Mouse (Mus musculus): ENCODE results near the gene Myof. TPM values are rescaled to one million over a fixed set of nuclear protein-coding genes. Genes with fewer than 3 reads are reported as not detected.

The Myof gene
- total RNA-seq, 4 experiments from 2014 or later = 6.2 to 9.0 (median 7.7) TPM

GRCm38 (mm10) chr19:38003671-38004521, 39.5 kb downstream of the Myof start:
- no peak for DNase-seq (ENCODE audit: low spot score)

GRCm38 (mm10) chr19:38002816-38003215, 40.6 kb downstream of the Myof start:
- no peak for DNase-seq (ENCODE audit: low spot score)

- no peak for DNase-seq (ENCODE audit: low spot score)
Measured at GRCm38 (mm10) chr19:38000990-38001389, 42.4 kb downstream of the Myof start.

- DNase-seq (ENCODE audit: low spot score) = no peak
Measured at GRCm38 (mm10) chr19:37999941-38000340, 43.4 kb downstream of the Myof start.

GRCm38 (mm10) chr19:37994301-37994700, 49.1 kb downstream of the Myof start:
- DNase-seq (ENCODE audit: low spot score) = no peak

DNA sequence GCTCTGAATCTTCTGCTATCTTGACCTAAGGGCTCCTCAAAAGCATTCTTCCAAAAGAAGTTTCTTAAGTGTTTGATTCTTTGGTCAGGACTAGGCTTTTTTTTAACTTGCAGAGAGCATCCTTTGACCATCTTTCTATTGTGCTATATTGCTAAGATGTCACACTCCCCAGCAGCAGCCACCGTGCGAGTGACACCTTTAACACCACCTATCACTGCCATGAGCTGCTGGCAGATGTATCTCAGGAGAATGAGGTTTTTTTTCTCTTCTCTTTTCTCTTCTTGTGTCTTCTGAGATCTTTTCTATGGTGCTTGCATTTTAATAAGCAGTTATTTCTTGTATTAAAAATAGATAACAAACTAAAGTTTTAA, 51.2 kb downstream of the Myof start:
- DNase-seq (ENCODE audit: low spot score) = no peak

GRCm38 (mm10) chr19:37991399-37992183, 51.8 kb downstream of the Myof start:
- DNase-seq (ENCODE audit: low spot score) = peak; percentile 53

- DNase-seq (ENCODE audit: low spot score) = no peak
Measured at GRCm38 (mm10) chr19:37989971-37990370, 53.4 kb downstream of the Myof start.

DNA sequence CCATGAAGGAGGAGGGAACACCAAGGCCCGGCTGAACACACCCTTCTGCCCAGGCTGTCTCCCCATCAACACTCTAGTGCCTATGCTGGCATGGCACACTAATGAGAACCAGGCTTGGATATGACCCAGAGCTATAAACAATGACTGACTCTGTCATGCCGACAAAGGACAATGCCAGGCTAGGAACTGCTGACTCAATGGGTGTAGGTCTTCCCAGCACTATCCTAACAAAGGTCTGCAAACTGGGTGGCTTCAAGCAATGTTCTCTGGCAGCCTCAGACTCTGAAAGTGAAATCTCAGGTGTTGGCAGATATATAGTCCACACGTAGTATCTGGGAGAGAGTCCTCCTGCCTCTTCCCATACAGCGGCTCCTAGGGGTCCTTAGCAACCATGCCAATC, 55.2 kb downstream of the Myof start:
- no peak for DNase-seq (ENCODE audit: low spot score)

DNA sequence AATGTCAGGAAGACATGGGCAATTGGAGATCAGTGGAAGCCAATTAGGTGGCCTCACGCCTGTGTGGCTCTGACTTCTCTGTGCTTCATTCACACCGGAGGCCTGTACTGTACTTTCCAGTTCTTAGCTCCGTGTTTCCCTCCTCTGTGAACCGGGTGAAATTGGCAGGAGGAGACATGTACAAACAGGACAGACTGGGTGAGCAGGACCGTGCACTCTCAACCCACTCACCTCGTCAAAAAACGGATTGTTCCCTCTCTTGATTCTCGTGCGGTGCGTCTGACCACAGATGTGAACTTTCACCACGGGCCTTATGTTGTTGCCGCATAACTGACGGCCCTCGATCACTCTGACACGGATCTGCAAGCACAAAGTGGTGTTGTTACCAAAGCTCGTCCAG, 57.6 kb downstream of the Myof start:
- DNase-seq (ENCODE audit: low spot score) = no peak

DNA sequence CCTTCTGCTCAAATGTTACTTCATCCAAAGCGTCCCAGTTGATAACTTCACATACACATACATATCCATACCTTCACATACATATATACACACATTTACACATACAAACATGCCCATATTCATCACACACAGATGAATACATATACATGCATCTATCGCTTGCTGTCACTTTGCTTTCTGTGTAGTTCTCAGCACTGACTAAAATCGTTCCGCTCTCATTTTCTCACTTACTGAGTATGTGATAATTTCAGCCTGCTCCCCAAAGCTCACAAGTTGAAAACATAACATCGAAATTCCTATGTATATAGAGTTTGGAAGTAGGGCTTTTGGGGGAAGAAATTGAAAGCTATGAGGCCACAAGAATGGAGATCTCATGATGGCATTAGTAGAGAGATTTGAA, 67.4 kb downstream of the Myof start:
- no peak for DNase-seq (ENCODE audit: low spot score)

DNA sequence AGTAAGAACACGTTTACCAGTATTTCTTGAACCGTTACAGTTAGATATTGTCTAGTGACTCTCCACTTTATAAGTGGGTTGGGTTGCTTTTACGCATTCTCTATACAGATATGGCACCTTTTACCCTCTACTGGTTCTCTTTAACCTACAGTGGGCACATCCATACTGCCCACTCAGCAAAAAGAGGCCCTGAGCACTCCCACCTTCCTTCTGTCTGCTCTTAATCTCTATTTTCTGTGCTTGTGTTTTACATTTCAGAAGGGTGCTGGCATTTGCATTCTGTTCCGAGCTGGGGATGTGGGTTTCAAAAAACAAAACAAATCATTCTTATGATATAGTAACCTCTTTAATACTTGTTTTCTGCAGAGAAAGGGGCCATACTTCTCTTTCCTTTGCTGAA, 72.8 kb downstream of the Myof start:
- no peak for DNase-seq (ENCODE audit: low spot score)

GRCm38 (mm10) chr19:37970004-37970403, 73.4 kb downstream of the Myof start:
- no peak for DNase-seq (ENCODE audit: low spot score)

DNA sequence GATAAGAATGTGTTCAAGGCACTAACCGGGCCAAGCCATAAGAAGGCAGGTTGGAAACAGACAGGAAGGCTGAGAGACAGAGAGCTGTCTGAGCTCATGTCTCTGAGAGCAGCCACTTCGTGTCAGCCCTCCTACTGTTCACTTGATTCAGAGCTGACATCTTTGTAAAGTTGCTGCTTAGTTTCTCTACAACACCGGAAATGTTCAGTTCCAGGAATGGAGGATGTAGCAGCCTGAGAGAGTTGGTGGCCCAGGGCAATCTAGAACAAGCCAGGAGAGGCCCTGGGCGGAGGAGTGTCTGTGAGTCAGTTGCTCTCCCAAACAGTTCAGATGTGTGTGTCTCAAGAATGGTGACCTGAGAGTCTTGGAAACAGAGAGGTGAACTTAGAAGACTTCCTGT, 77.5 kb downstream of the Myof start:
- DNase-seq (ENCODE audit: low spot score) = no peak

- peak; percentile 7 for DNase-seq (ENCODE audit: low spot score)
Measured at GRCm38 (mm10) chr19:37963421-37963820, 80.0 kb downstream of the Myof start.

GRCm38 (mm10) chr19:37960791-37961190, 82.6 kb downstream of the Myof start:
- DNase-seq (ENCODE audit: low spot score) = no peak

DNA sequence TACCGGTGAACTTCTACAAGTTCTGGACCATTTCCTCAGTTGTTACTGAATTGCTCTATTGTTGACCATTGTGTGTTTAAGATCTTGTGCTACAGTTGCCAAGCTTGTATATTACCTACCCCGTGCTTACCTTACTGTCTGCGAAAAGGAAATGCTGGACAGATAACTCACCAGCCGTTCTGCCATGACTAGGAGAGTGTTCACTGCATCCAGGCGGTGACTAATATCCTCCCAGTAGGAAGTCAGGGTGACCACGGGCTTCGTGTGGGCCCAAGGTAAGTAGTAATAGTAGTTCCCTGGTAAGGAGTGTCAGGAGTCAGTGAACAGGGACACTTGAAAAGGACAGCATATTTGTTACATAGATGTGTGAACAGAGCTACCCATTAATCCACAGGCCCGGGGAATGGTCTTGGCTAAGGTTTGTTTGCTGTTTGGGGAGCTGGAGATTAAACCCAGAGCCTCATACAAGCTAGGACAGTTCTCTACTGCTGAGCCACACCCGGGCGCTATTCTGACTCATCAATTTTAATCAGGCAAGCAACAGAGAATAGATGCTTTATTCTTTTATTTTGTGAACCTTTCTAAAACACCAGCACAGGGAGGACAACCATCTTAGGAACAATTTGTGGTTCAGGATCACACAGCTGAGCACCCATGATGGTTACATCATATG, 83.7 kb downstream of the Myof start:
- DNase-seq (ENCODE audit: low spot score) = no peak

GRCm38 (mm10) chr19:37959076-37959475, 84.3 kb downstream of the Myof start:
- DNase-seq (ENCODE audit: low spot score) = no peak

DNA sequence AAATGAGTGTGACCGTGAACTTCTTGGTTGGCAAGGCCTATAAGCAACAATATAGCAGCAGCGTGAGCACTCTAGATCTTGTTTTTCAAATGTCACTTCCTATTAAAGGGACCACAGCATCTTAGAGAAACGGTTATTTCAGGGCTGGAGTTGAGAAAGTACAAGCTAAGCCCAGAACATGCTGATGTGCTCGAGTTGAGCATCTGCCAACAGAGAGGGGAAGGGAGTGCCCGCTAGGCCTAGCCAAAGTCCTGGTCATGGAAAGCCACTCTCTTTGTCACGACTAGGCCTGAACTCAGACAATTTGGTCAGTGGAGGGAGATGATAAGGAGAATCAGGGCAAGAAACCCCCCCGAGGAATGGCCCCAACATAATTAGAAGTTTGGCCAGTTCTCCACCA, 86.1 kb downstream of the Myof start:
- DNase-seq (ENCODE audit: low spot score) = peak; percentile 76

DNA sequence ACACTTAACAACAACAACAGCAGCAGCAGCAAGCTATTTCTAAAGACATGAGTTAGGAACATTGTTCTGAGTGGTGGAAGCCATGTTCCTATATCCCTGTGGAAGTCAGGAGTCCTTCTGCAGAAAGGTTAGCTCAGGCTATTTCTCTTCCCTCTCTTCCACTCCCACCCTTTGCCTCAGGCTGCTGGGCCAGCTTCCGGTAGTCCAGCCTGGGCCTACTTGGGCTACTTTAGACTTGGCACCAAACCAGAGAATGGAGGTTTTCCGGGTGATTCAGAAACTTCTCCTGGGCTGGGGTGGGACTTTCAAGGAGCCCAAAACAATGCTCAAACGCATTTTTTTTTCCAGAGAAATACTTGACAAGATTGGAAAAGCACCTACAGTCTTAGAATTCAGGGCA, 87.4 kb downstream of the Myof start:
- DNase-seq (ENCODE audit: low spot score) = peak; percentile 17

DNA sequence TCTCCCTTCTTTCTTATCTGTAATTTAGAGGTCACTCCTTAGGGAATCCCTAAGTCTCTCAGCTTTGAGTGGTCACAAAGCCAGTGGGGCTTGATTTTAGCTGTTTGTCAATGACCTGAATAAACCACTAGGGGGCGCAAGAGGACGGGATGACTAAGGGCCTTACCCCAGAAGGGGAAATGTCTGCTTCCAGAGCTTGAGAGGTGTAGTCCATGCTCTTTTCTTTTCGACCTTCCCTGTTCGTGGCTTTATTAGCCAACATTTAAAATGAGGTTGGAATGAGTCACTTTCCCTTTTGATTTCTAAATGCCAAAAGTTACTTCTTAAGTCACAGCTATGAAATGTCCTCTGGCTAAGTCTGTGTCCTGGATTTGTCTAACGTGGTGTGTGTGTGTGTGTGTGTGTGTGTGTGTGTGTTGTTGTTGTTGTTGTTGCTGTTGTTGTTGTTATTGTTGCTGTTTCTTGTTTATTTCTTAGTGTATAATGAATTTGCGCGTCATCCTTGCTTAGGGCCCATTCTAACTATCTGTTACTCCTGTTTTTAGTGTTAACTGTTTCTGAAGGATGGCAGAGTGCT, 87.9 kb downstream of the Myof start:
- peak; percentile 88 for DNase-seq (ENCODE audit: low spot score)

- no peak for DNase-seq (ENCODE audit: low spot score)
Measured at GRCm38 (mm10) chr19:37954772-37955171, 88.6 kb downstream of the Myof start.
